Mouse (Mus musculus) testis, adult 2 months (tissue): ENCODE measurements around the gene Adipor2.

Experiments
- CTCF ChIP-seq: fragments of 200-500 bp; IDR thresholded peaks from 2 replicates; pipeline ENCODE4 v1.5.1; 2012; ENCODE audit warnings: low read depth, mild to moderate bottlenecking, inconsistent platforms, low read length, moderate library complexity; ENCODE audit not compliant: control insufficient read depth, insufficient read depth, insufficient replicate concordance
- POLR2A ChIP-seq: fragments of 200-500 bp; IDR thresholded peaks from 2 replicates; pipeline ENCODE4 v1.6.1; 2012; ENCODE audit warnings: low read depth, mild to moderate bottlenecking, inconsistent platforms, low read length, moderate library complexity; ENCODE audit not compliant: control insufficient read depth

DNA sequence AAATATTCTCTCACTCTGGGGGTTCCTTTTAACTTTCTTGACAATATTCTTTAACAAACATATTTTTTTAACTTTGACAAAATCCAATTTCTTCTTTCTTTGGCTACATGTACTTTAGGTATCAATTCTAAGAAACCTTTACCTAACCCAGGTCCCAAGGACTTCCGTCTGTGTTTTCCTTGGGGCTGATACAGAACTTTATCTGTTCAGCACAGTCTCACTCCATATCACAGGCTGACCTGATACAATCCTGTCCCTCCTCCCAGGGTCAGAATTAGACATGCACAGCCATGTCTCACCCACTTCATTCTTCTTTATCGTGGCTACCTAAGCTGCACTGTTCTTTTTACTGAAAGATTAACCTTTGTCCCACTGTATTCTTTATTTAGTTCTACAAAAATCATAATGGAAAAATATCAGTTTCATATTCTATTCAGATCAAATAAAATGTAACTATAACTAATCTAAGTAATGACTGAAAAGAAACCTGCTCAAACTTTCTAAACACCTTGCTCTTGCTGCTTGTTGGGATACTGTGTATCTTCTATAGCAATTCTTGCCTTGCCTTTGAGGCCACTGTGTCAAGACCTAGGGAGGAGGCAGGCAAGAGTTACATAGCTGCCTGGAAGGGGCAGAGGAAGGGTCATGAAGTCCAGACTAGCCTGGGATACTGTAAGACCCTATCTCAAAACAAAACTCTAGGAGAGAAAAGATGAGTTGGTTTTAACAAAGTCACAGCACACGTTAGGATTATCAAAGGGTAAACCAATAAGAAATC, 56.4 kb downstream of the Adipor2 start:
- TF ChIP-seq CTCF = no peak
- TF ChIP-seq POLR2A = no peak
